Mouse (Mus musculus) heart, postnatal 25 days (tissue): ENCODE measurements around the gene Baz2b. TPM values are rescaled to one million over a fixed set of nuclear protein-coding genes. Genes with fewer than 3 reads are reported as not detected.
"Not testable (repeated sequence)": the region's sequence is repeated elsewhere in the genome, so short reads cannot be mapped to it uniquely, and the experiment has no call there.

ENCODE experiments used
- DNase-seq: peaks from one replicate; pipeline ENCODE4 v3.0.0; 2022; ENCODE audit warnings: low spot score
- intact Hi-C: fragments of 180-260 bp; cut with DNase I; formaldehyde crosslinking; loops from one replicate; pipeline ENCODE4 v1.15.1; 2025
- total RNA-seq, 2 experiments: library from RNA; stranded (reverse); gene quantifications; 2 replicates each; pipeline ENCODE4 v1.2.3; 2021

The Baz2b gene
- total RNA-seq, 2 experiments from 2014 or later = 34.7 to 40.5 TPM

GRCm38 (mm10) chr2:59913610-59914009 is 296.0 kb downstream of the Baz2b start:
- intact Hi-C loops = no loop called here
- no peak for DNase-seq

- intact Hi-C loops = no loop called here
Measured at GRCm38 (mm10) chr2:59908048-59908447, 301.6 kb downstream of the Baz2b start.

GRCm38 (mm10) chr2:59904007-59904406 is 305.6 kb downstream of the Baz2b start:
- intact Hi-C loops = no loop called here
- no peak for DNase-seq

More at GRCm38 (mm10) chr2:59908048-59908447, 301.6 kb downstream of the Baz2b start:
- DNase-seq = no peak

DNA sequence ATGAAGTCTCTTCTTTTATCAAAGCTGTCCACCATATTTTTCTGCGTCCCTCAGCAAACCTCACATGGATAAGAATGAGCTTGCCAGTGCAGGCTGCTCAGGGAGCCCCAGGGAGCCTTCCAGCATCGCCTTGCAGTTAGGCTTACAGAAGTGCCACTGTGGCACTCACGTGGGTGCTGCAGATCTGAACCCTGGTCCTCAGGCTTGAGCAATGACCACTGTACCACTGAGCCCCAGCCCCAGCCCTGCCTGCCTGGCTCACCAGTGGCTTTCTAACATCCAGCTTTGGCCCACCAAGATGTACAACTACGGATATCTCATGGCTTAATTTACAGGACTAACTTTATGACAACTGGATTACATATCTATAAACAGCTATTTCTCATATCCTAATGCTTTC is 311.0 kb downstream of the Baz2b start:
- no peak for DNase-seq
- intact Hi-C loops = no loop called here

- intact Hi-C loops = no loop called here
- DNase-seq = no peak
Measured at GRCm38 (mm10) chr2:59898105-59898504, 311.5 kb downstream of the Baz2b start.

DNA sequence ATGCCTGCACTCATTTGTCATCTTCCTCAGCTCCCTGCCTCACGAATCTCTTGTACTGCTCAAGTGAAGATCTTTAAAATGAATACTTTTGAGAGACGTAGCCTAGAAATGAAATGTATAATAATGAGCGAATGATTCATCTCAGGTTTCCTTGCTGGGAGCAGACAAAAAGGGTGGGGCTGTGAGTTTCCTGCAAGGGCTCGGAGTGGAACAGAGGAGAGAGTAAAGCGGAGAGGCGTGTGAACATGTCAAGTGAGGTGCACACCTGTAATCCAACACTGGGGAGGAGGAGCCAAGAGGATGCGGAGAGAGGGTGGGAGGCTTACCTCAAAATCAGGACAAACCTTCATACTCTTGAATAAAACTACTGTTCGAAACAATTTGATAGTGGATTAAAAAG is 312.8 kb downstream of the Baz2b start:
- intact Hi-C loops = no loop called here
- no peak for DNase-seq

DNA sequence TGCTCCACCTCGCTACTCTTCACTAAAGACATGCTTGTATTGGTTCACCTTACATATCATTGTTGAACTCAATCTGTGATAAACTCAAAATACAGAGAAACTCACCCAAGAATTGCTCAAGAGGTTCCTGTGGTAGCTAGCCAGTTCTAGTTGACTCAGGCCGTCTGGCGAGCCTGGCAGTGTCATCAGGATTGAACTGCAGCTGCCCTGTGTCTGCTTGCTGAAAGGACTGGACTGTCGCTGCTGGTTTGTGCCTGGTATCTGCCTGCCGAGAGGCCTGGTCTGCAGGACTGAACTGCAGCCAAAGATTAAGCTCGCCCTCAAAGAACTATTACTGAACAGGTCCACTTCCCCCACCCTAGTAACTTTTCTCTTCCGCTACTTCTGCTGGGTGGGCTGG is 313.2 kb downstream of the Baz2b start:
- DNase-seq = no peak
- intact Hi-C loops = no loop called here

- intact Hi-C loops = no loop called here
- no peak for DNase-seq
Measured at GRCm38 (mm10) chr2:59889699-59890098, 319.9 kb downstream of the Baz2b start.

DNA sequence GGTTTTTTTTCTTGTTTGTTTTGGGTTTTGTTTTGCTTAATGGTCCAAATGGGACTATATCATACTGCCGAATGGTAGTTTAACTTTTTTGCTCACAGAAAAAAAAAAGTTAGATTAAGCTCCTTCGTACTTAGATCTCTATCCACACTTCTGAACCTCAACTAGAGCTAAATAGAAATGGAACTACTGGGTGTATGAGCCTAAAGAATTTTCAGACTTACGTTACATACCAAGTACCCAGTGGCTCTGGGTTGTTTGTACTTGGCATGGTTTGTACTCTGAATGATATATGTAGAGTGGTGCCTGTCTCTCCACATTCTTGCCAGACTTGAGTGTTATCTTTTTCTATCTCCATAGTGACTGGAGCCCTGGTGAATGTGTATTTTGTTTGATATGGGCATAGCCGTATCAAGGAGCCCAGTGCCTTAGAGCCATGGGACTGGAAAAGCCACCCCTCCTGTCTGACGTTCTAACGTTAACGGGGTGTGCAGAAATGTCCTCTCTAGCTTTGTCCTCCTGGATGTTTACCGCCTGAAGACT is 326.8 kb downstream of the Baz2b start:
- no peak for DNase-seq
- intact Hi-C loops = no loop called here

- DNase-seq = peak; percentile 91
- intact Hi-C loops = no loop called here
Measured at GRCm38 (mm10) chr2:59881831-59882741, 327.6 kb downstream of the Baz2b start, which contains the start of gene Wdsub1. Wdsub1 (minus strand) TSS chr2:59882591.

DNA sequence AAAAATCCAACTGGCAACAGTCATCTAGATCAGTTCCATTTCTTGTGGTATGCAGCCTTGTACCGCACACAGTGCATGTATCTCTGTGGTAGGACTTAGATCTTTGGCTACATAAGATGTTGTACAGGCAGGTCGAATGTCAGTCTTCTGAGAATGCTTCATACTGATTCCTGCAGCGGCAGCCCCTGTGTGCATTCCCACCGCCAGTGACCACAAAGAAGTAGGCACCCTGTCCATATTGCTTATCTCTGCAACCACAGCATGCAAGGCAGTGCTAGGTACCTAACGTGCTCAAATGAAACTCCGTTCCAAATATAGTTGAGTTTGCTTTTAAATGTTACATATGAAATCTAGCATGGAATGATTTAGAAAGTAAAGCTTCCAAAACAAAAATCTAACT is 328.2 kb downstream of the Baz2b start:
- DNase-seq = no peak
- intact Hi-C loops = no loop called here

GRCm38 (mm10) chr2:59878221-59878620 is 331.4 kb downstream of the Baz2b start:
- intact Hi-C loops = no loop called here

GRCm38 (mm10) chr2:59877335-59877734 is 332.3 kb downstream of the Baz2b start:
- DNase-seq = no peak
- intact Hi-C loops = no loop called here

More at GRCm38 (mm10) chr2:59878221-59878620, 331.4 kb downstream of the Baz2b start:
- DNase-seq = no peak

DNA sequence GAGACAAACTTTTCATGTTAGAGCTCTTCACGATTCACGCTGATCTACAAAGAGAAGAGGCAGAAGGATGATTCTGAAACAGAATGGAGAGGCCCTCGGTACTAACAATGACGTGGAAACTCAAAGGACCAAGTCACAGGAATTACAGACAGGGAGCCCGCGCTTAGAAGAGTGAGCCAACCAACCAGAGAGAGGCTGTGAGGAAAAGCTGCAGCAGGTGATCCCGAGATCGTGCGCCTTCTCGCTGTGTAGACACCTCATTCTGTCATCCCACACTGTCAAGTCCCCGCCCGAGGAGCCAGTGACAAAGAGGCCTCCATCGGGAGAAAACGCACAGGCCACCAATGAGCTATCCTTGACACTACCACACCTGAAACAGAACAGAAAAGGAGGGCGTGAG is 333.2 kb downstream of the Baz2b start:
- intact Hi-C loops = no loop called here
- no peak for DNase-seq

DNA sequence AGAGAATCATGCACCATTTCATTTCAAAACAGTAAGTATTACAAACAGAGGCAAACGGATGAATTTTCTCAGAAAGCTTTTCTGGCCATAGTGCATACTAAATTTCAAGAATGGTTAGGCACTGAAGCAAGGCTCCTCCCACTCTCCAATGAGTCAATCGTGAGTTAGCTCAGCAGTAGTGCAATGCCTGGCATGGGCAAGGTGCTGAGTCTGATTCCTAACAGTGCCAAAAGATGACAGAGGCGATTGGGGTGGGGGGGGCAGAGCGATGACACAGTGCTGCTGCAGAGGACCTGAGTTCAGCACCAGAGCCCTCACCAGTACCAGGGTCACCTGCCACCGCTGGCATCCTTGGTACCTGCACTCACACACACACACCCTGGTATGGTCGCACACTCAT is 339.1 kb downstream of the Baz2b start:
- DNase-seq = no peak
- intact Hi-C loops = no loop called here

DNA sequence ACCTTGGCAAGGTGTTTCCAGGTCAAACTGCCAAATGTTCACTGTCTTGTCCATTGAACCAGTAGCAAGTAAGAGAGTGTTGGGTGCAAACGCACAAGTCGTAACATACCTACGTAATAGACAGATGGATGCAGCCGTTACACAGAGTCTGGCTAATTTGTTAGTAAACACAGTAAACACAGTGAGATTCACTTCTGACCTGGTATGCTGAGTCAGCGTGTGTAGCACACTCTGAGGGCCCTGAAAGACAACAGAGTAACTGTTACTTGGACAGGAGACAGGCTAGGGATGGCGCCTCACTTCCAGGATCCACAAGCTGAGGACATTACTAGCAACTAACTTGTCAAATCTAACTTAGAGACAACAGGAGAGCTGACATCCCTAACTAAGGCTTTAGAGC is 347.0 kb downstream of the Baz2b start:
- no peak for DNase-seq
- intact Hi-C loops = no loop called here

DNA sequence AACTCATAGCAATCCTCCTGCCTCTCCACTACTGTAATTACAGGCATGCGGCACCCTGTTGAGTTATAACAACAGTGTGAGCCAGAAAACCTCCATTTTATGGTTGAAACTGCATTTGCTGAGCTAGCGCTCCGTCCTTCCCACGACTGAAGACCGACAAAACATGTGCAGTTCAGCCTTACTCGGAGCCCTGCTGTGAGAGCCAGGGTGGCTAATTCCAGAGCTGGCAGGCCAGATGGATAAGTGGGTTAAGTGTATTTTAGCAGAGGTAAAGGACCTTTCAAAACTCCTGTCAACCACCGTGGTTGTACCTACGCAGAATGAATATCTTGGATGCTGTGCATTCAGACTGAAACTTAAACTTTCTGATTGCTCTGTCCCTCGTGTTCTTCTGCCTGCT is 355.3 kb downstream of the Baz2b start:
- intact Hi-C loops = no loop called here
- no peak for DNase-seq

- no peak for DNase-seq
- intact Hi-C loops = no loop called here
Measured at GRCm38 (mm10) chr2:59853543-59853942, 356.1 kb downstream of the Baz2b start.

GRCm38 (mm10) chr2:59852916-59853315 is 356.7 kb downstream of the Baz2b start:
- intact Hi-C loops = no loop called here
- no peak for DNase-seq

GRCm38 (mm10) chr2:59851885-59852284 is 357.8 kb downstream of the Baz2b start:
- DNase-seq, intact Hi-C loops: not testable (repeated sequence)
